Mouse (Mus musculus) liver, embryonic 12.5 days (tissue): ENCODE measurements at regions not wholly inside any gene's neighbourhood (a gene's known extent, or its start where the extent isn't known, plus 50 kb on each side); places are given as distances from the start of the nearest gene placed in this dataset.

Source experiments
- ATAC-seq: fragments of 200-750 bp; cut with Nextera tagmentation; 2 replicates; pipeline ENCODE4 v1.8.0; 2017; ENCODE audit warnings: moderate number of reproducible peaks, mild to moderate bottlenecking, moderate library complexity
- H3K27ac ChIP-seq: fragments of 300-500 bp; sonication (generic); 2 replicates; pipeline ENCODE4 v1.5.1; 2016; ENCODE audit warnings: mild to moderate bottlenecking
- H3K27me3 ChIP-seq: fragments of 300-500 bp; sonication (generic); replicated peaks from 2 replicates; pipeline ENCODE4 v1.6.1; 2016; ENCODE audit warnings: mild to moderate bottlenecking, moderate library complexity
- H3K36me3 ChIP-seq: fragments of 300-500 bp; sonication (generic); 2 replicates; pipeline ENCODE4 v1.6.1; 2016; ENCODE audit warnings: mild to moderate bottlenecking, moderate library complexity
- H3K4me1 ChIP-seq: fragments of 300-500 bp; sonication (generic); 2 replicates; pipeline ENCODE4 v1.6.1; 2016
- H3K4me2 ChIP-seq: fragments of 300-500 bp; sonication (generic); 2 replicates; pipeline ENCODE4 v1.6.1; 2016; ENCODE audit warnings: mild to moderate bottlenecking, moderate library complexity
- H3K4me3 ChIP-seq: fragments of 300-500 bp; sonication (generic); 2 replicates; pipeline ENCODE4 v1.5.1; 2016; ENCODE audit warnings: mild to moderate bottlenecking, moderate library complexity
- H3K9ac ChIP-seq: fragments of 300-500 bp; sonication (generic); 2 replicates; pipeline ENCODE4 v1.6.1; 2016; ENCODE audit warnings: mild to moderate bottlenecking, moderate library complexity
- H3K9me3 ChIP-seq: fragments of 300-500 bp; sonication (generic); replicated peaks from 2 replicates; pipeline ENCODE4 v1.6.1; 2016; ENCODE audit warnings: mild to moderate bottlenecking, moderate library complexity
- WGBS: fragments of 180-500 bp; shearing (Covaris S2); methylation state at CpG from one replicate; pipeline ENCODE4 v1.1.7; 2016; ENCODE audit not compliant: insufficient replicate concordance; 5-methylcytosine and 5-hydroxymethylcytosine counted together

DNA sequence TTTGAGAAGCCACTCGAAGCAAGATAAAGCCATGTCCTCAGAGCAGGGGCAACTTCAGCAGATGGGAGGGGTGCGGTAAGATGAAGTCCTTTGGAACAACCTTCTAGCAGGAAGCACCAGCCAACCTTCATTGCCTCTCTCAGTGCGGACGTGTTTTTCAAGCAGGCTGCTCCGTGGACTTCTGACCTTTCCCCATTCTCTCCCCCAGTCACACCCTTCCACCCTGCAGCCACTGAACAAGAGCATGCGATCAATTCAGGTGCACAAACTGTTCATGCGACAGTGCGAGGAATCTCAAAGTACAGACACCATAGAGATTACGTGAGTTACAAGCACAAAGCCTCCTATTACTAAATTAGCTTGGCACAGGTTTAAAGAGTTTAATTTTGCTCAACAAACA is 102.9 kb upstream of the Rpl34 start:
- Histone ChIP-seq H3K4me3 (no peak overlapping the region), H3K4me2 (no peak overlapping the region), H3K9me3 (no peaks in the 10 kb centered on the region), H3K9ac (no peak overlapping the region), H3K4me1 (no peaks in the 10 kb centered on the region), H3K27me3 (no peaks in the 10 kb centered on the region), H3K36me3 (no peaks in the 10 kb centered on the region), H3K27ac (no peak overlapping the region)
- whole genome bisulfite sequencing = 60% methylated on average over 9 of the region's 9 CpGs
- no peak for ATAC-seq

- H3K4me2 ChIP-seq = no peak overlapping the region
- no peak overlapping the region for H3K4me3 ChIP-seq
- H3K4me1 ChIP-seq = no peaks in the 10 kb centered on the region
- 76% methylated on average over 6 of the region's 6 CpGs for WGBS
- ATAC-seq = no peak
- H3K27ac ChIP-seq = no peak overlapping the region
- H3K9me3 ChIP-seq = no peaks in the 10 kb centered on the region
- H3K9ac ChIP-seq = no peak overlapping the region
- H3K36me3 ChIP-seq = no peaks in the 10 kb centered on the region
- H3K27me3 ChIP-seq = no peaks in the 10 kb centered on the region
Measured at GRCm38 (mm10) chr3:130831788-130832187, 101.6 kb upstream of the Rpl34 start.

DNA sequence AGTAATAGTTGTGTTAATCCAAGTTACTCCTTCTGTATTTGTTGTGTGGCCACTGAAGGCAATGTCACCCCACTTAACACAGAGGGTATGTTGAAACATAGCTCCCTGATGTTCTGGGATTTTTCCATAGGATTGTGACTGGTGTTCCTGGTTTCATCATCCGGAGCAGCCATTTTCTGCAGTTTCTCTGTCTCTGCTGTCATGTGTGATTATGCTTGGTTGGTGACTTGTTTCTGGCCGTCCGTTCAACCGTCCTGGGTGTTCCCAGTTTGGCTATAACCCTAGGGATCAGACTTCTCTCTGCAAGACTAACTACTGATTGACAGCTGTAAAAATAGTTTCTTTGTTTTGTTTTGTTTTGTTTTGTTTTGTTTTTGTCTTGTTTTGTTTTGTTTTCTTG is 98.1 kb upstream of the Rpl34 start:
- 78% methylated on average over 4 of the region's 4 CpGs for WGBS
- Histone ChIP-seq H3K27ac (no peak overlapping the region), H3K9me3 (no peaks in the 10 kb centered on the region), H3K36me3 (no peaks in the 10 kb centered on the region), H3K4me2 (no peak overlapping the region), H3K9ac (no peak overlapping the region), H3K27me3 (no peaks in the 10 kb centered on the region), H3K4me1 (no peaks in the 10 kb centered on the region), H3K4me3 (no peak overlapping the region)
- no peak for ATAC-seq

GRCm38 (mm10) chr3:130827934-130828333 is 97.7 kb upstream of the Rpl34 start:
- 74% methylated on average over 4 of the region's 4 CpGs for WGBS
- no peak for ATAC-seq
- H3K9ac ChIP-seq = no peak overlapping the region
- H3K36me3 ChIP-seq = no peaks in the 10 kb centered on the region
- H3K4me2 ChIP-seq = no peak overlapping the region
- H3K27me3 ChIP-seq = no peaks in the 10 kb centered on the region
- H3K27ac ChIP-seq = no peak overlapping the region
- H3K4me3 ChIP-seq = no peak overlapping the region
- no peaks in the 10 kb centered on the region for H3K4me1 ChIP-seq
- no peaks in the 10 kb centered on the region for H3K9me3 ChIP-seq

DNA sequence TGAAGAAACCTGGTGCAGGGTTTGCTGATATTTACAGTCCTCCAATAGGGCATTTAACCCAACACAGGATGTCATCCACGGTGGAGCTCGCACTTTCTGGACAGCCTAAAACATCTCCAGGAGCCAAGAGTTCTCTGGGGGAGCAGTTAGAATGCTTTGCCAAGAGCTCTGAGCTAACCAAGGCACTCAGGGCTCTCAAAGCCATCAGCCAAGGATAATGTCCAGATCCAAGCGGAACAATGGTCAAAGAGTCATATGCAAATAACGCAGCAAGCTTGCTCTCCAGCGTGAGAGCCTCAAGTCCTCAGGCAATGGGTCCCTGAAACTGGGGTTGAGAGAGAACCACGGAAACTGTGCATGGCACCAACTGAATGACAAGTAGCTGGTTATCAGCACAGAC is 96.8 kb upstream of the Rpl34 start:
- no peak overlapping the region for H3K27ac ChIP-seq
- no peaks in the 10 kb centered on the region for H3K27me3 ChIP-seq
- H3K4me1 ChIP-seq = no peaks in the 10 kb centered on the region
- H3K9ac ChIP-seq = no peak overlapping the region
- H3K36me3 ChIP-seq = no peaks in the 10 kb centered on the region
- 64% methylated on average over 6 of the region's 6 CpGs for WGBS
- no peaks in the 10 kb centered on the region for H3K9me3 ChIP-seq
- no peak overlapping the region for H3K4me3 ChIP-seq
- no peak for ATAC-seq
- no peak overlapping the region for H3K4me2 ChIP-seq

GRCm38 (mm10) chr3:130819837-130820098 is 89.6 kb upstream of the Rpl34 start:
- no peak overlapping the region for H3K9ac ChIP-seq
- WGBS = 82% methylated on average over 9 of the region's 9 CpGs
- no peaks in the 10 kb centered on the region for H3K9me3 ChIP-seq
- ATAC-seq = no peak
- no peaks in the 10 kb centered on the region for H3K4me1 ChIP-seq
- no peak overlapping the region for H3K4me3 ChIP-seq
- no peaks in the 10 kb centered on the region for H3K36me3 ChIP-seq
- H3K4me2 ChIP-seq = no peak overlapping the region
- no peak overlapping the region for H3K27ac ChIP-seq
- H3K27me3 ChIP-seq = no peaks in the 10 kb centered on the region

- Histone ChIP-seq H3K36me3 (no peaks in the 10 kb centered on the region), H3K9ac (peak overlapping the region; percentile 31; the same call in 1 of the 2 replicates), H3K4me1 (no peaks in the 10 kb centered on the region), H3K9me3 (no peaks in the 10 kb centered on the region), H3K4me3 (peak overlapping the region; percentile 25; the same call in 1 of the 2 replicates), H3K27ac (no peak overlapping the region), H3K4me2 (peak overlapping the region; percentile 53), H3K27me3 (no peaks in the 10 kb centered on the region)
- 41% methylated on average over 17 of the region's 17 CpGs for WGBS
- no peak for ATAC-seq
Measured at GRCm38 (mm10) chr3:130819031-130819836, 89.0 kb upstream of the Rpl34 start.

DNA sequence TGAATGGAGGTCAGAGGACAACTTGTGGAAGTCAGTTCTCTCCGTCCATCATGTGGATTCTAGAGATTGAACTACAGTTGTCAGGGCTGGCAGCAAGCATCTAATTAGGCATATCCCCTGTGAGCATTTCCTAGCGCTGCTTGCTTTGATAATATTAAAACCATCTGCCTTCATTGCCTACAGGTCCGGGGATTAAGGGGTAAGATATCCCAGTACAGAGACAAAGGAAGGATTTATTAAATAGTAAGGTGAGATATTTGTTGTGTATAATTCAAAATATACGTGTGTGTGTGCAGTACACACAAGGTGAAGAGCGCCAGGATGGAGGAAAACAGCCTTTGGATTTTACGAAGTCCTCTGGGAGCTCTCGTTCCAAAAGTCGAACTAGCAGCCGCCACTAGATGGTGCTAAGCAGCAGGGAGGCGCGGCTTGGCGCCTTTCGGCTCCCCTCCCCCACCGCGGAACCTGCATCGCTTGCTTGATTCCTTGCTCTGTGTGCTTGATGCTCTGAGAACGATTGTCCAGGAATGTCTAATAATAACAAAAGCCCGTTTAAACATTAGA is 88.4 kb upstream of the Rpl34 start:
- 3% methylated on average over 18 of the region's 18 CpGs for WGBS
- ATAC-seq = no peak
- peak overlapping the region; percentile 53 for H3K4me2 ChIP-seq

GRCm38 (mm10) chr3:130809696-130810665 is 79.8 kb upstream of the Rpl34 start:
- Histone ChIP-seq H3K4me3 (no peak overlapping the region), H3K9me3 (no peaks in the 10 kb centered on the region), H3K27ac (no peak overlapping the region), H3K36me3 (no peaks in the 10 kb centered on the region), H3K27me3 (peaks cover 3% of the 10 kb centered on the region; the same call in 1 of the 2 replicates), H3K4me2 (no peak overlapping the region), H3K9ac (no peak overlapping the region), H3K4me1 (no peaks in the 10 kb centered on the region)
- ATAC-seq = no peak
- WGBS = 50% methylated on average over 19 of the region's 19 CpGs

More for the DNA sequence above, 88.4 kb upstream of the Rpl34 start:
- Histone ChIP-seq H3K9ac (peak overlapping the region; percentile 31; the same call in 1 of the 2 replicates), H3K4me1 (no peaks in the 10 kb centered on the region), H3K36me3 (no peaks in the 10 kb centered on the region), H3K4me3 (peak overlapping the region; percentile 25; the same call in 1 of the 2 replicates), H3K9me3 (no peaks in the 10 kb centered on the region), H3K27ac (no peak overlapping the region), H3K27me3 (no peaks in the 10 kb centered on the region; the same call in 1 of the 2 replicates)

GRCm38 (mm10) chr3:130805345-130805744 is 75.1 kb upstream of the Rpl34 start:
- Histone ChIP-seq H3K27ac (no peak overlapping the region), H3K9me3 (no peaks in the 10 kb centered on the region), H3K36me3 (no peaks in the 10 kb centered on the region), H3K27me3 (peaks cover 18% of the 10 kb centered on the region; the same call in 1 of the 2 replicates), H3K4me3 (no peak overlapping the region), H3K9ac (no peak overlapping the region), H3K4me2 (no peak overlapping the region), H3K4me1 (no peaks in the 10 kb centered on the region)
- WGBS = 62% methylated on average over 3 of the region's 3 CpGs
- ATAC-seq = no peak

DNA sequence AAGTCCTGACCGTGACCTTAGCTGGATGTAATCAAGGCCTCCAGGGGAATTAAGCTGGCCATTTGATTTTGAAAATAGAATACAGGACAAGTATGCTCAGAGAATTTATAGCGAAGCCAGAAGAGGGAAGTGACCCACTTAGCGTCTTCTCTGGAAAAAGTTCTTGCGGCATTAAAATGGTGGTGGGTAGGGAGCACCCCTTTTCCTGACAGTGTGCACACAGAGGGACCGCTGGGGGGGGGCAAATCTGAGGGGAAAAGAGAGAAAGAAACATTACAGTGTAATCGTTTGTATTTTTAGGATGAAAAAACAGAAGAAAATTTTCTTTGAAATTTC is 74.1 kb upstream of the Rpl34 start:
- Histone ChIP-seq H3K27me3 (peaks cover 18% of the 10 kb centered on the region; the same call in 1 of the 2 replicates), H3K9me3 (no peaks in the 10 kb centered on the region), H3K27ac (no peak overlapping the region), H3K9ac (no peak overlapping the region), H3K4me2 (no peak overlapping the region), H3K4me1 (no peaks in the 10 kb centered on the region), H3K4me3 (no peak overlapping the region), H3K36me3 (no peaks in the 10 kb centered on the region)
- WGBS = 56% methylated on average over 6 of the region's 6 CpGs
- no peak for ATAC-seq
